Mouse (Mus musculus): Measurements from ENCODE around the gene Cfap58.

The Cfap58 gene

GRCm38 (mm10) chr19:47917396-47917795 lies 20.1 kb upstream of the Cfap58 start:
- in situ Hi-C loops (cut with MboI), result no loop called here

GRCm38 (mm10) chr19:47918016-47918415 lies 19.5 kb upstream of the Cfap58 start:
- in situ Hi-C loops (cut with MboI), result no loop called here

- in situ Hi-C loops (cut with MboI), result no loop called here
Observed at GRCm38 (mm10) chr19:47918455-47919101, 18.9 kb upstream of the Cfap58 start.

- in situ Hi-C loops (cut with MboI), result no loop called here
Observed at GRCm38 (mm10) chr19:47919126-47919965, 18.1 kb upstream of the Cfap58 start, which contains the start of the genes Cfap43 and Itprip. Gene Cfap43 (minus strand): TSS chr19:47919287. Gene Itprip (minus strand): TSS chr19:47919299.

GRCm38 (mm10) chr19:47919966-47920375 lies 17.5 kb upstream of the Cfap58 start:
- in situ Hi-C loops (cut with MboI), result no loop called here

- in situ Hi-C loops (cut with MboI), result loop anchor here (5.0 kb wide), 1 partner anchor 44 kb away; no protein-coding TSS in a partner anchor
Observed at GRCm38 (mm10) chr19:47925819-47926218, 11.7 kb upstream of the Cfap58 start.

GRCm38 (mm10) chr19:47927032-47927431 lies 10.4 kb upstream of the Cfap58 start:
- in situ Hi-C loops (cut with MboI), result loop anchor here (5.0 kb wide), 1 partner anchor 45 kb away; no protein-coding TSS in a partner anchor

- in situ Hi-C loops (cut with MboI), result loop anchor here (5.0 kb wide), 1 partner anchor 47 kb away; no protein-coding TSS in a partner anchor
Observed at GRCm38 (mm10) chr19:47929043-47929442, 8.4 kb upstream of the Cfap58 start.

GRCm38 (mm10) chr19:47931982-47932638 lies 5.4 kb upstream of the Cfap58 start:
- in situ Hi-C loops (cut with MboI), result no loop called here

GRCm38 (mm10) chr19:47934146-47934545 lies 3.3 kb upstream of the Cfap58 start:
- in situ Hi-C loops (cut with MboI), result no loop called here

GRCm38 (mm10) chr19:47934636-47935238 lies 2.7 kb upstream of the Cfap58 start:
- in situ Hi-C loops (cut with MboI), result no loop called here

- in situ Hi-C loops (cut with MboI), result no loop called here
Observed at GRCm38 (mm10) chr19:47935530-47935929, 1.9 kb upstream of the Cfap58 start.

GRCm38 (mm10) chr19:47936490-47936889 lies 985 bp upstream of the Cfap58 start:
- in situ Hi-C loops (cut with MboI), result no loop called here

- in situ Hi-C loops (cut with MboI), result no loop called here
Observed at GRCm38 (mm10) chr19:47936938-47937337, 537 bp upstream of the Cfap58 start.

- in situ Hi-C loops (cut with MboI), result no loop called here
Observed at GRCm38 (mm10) chr19:47939361-47939760, 1.9 kb downstream of the Cfap58 start.

- in situ Hi-C loops (cut with MboI), result no loop called here
Observed at GRCm38 (mm10) chr19:47946821-47947465, 9.5 kb downstream of the Cfap58 start.

- in situ Hi-C loops (cut with MboI), result no loop called here
Observed at GRCm38 (mm10) chr19:47950946-47951345, 13.5 kb downstream of the Cfap58 start.

- in situ Hi-C loops (cut with MboI), result no loop called here
Observed at GRCm38 (mm10) chr19:47953169-47953568, 15.7 kb downstream of the Cfap58 start.

- in situ Hi-C loops (cut with MboI), result no loop called here
Observed at GRCm38 (mm10) chr19:47958181-47958580, 20.7 kb downstream of the Cfap58 start.

GRCm38 (mm10) chr19:47968993-47969659 lies 31.7 kb downstream of the Cfap58 start:
- in situ Hi-C loops (cut with MboI), result no loop called here

GRCm38 (mm10) chr19:47971066-47971465 lies 33.6 kb downstream of the Cfap58 start:
- in situ Hi-C loops (cut with MboI), result no loop called here

Measured in mature B cell (primary cell).